Mouse (Mus musculus): ENCODE results near the gene Dctn1. TPM values are rescaled to one million over a fixed set of nuclear protein-coding genes. Genes with fewer than 3 reads are reported as not detected.

Dctn1 gene
- total RNA-seq (2021) = 100 to 1,000 TPM; 125 to 141 TPM
- polyA plus RNA-seq (2012; rRNA removed) = 84.2 and 89.1 TPM in 2 replicates
- long read RNA-seq, full-length matches to known transcripts = 48 of 260 reads
- long read RNA-seq, partial matches to known transcripts = 77 of 260 reads
- long read RNA-seq, other reads (novel, unspliced or antisense) = 135 of 260 reads

DNA sequence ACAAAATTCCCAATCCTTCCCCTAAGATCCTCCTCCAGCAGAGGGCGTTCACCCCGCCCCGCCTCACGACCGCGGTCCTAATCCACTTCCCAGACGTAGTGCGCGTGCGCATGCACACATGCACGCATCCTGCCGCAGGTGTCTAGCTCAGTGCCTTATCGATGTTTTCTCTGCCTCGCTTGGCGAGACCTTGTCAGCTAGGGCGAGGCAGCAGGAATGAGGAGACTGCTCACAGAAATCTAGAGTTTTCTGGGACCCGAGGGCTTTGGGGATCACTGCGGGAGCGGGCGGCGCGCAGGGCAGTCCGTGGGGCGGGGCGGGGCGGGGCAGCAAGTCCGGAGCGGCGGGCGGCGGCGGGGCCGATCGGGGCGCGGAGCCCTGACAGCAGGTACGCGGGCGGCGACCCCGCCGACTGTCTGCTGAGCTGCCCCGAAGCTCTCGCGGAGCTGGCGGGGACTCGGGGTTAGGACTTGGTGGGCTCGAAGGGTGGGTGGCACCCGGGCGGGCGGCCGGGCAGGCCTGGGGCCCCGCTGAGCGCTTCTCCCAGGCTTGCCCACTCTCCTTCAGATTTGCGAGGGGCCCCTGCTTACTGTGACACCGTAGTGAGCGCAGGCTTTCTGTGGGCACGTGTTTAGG lies at the start of gene Dctn1:
Dctn1 (plus strand) TSS at position 314 of the 636 bp plus-strand sequence.
- H3K36me3 ChIP-seq (ENCODE audit: control insufficient read depth, insufficient read depth, low read length) = no peaks in the 10 kb centered on the region; the same call in 1 of the 2 replicates
- intact Hi-C loops (cut with DNase I) = loop anchor here (2.0 to 5.0 kb wide), 3 partner anchors 41 to 112 kb away; partner anchors contain the start of genes Ino80b and Mogs
- TF ChIP-seq POLR2A (IDR thresholded peaks at IDR 0.05; ENCODE audit: insufficient read depth, low read depth, low read length) (no peak; the same call in 1 of the 2 replicates), EP300 (IDR thresholded peaks at IDR 0.05; ENCODE audit: insufficient read depth, low read depth, low read length) (peak; percentile 91), CTCF (IDR thresholded peaks at IDR 0.05) (peak; percentile 91)
- DNase-seq = peak; percentile 95
- H3K27ac ChIP-seq = peak within 1 kb of the TSS; percentile 97
- under 1% methylated on average over 55 of the region's 58 CpGs for WGBS
- H3K9ac ChIP-seq (ENCODE audit: low read depth, low read length) = peak within 1 kb of the TSS; percentile 66
- peaks cover 6% of the 10 kb centered on the region for H3K79me2 ChIP-seq (replicated peaks; ENCODE audit: control insufficient read depth, insufficient read depth, low read length)
- peaks cover 6% of the 10 kb centered on the region; the same call in 1 of the 2 replicates for H3K4me1 ChIP-seq (ENCODE audit: control insufficient read depth, insufficient read depth, low read length)
- H3K27me3 ChIP-seq (ENCODE audit: control insufficient read depth, insufficient read depth, low read length) = peaks cover 2% of the 10 kb centered on the region; the same call in 1 of the 2 replicates
- H3K4me3 ChIP-seq = peak within 1 kb of the TSS; percentile 95

DNA sequence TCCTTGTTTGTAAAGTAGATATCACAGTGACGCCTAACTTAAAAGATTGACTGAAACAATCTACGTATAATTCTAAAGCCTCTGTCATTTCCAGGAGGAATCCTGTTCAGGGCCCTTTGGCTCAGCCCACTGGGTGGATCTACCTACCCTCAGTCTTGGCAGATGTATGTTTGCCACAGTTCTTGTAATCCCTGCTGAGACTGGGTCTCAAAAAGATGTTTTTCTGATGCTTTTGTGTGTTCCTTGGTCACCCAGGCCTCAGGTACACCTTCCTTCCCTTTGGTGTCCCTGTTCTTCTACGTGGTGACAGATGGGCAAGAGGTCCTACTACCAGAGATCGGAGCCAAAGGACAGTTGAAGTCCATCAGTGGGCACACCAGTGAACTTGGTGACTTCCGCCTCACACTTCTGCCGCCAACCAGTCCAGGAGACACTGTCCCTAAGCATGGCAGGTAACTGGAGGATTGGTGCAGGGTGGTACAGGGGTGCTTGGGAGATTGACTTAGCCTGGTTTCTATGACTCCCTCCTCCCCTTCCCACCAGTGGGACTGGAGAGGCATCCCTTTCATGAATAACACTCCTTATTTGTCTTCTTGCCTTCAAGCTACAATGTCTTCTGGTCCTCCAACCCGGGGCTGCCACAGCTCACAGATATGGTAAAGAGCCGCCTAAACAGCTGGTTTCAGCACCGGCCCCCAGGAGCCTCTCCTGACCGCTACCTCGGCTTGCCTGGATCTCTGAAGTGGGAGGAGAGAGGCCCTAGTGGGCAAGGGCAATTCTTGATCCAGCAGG lies 49.2 kb upstream of the Dctn1 start:
- no peak for DNase-seq
- peaks cover 5% of the 10 kb centered on the region for H3K4me1 ChIP-seq (ENCODE audit: control insufficient read depth, insufficient read depth, low read length)
- WGBS = 76% methylated on average over 11 of the region's 11 CpGs
- no peak overlapping the region for H3K9ac ChIP-seq (ENCODE audit: low read depth, low read length)
- H3K36me3 ChIP-seq (ENCODE audit: control insufficient read depth, insufficient read depth, low read length) = no peaks in the 10 kb centered on the region
- H3K27me3 ChIP-seq (ENCODE audit: control insufficient read depth, insufficient read depth, low read length) = no peaks in the 10 kb centered on the region
- intact Hi-C loops (cut with DNase I) = loop anchor here (2.0 kb wide), 1 partner anchor 42 kb away; no protein-coding TSS in a partner anchor
- no peak overlapping the region for H3K27ac ChIP-seq
- peak overlapping the region; percentile 90 for H3K4me3 ChIP-seq
- H3K79me2 ChIP-seq (replicated peaks; ENCODE audit: control insufficient read depth, insufficient read depth, low read length) = no peaks in the 10 kb centered on the region
- TF ChIP-seq EP300 (IDR thresholded peaks at IDR 0.05; ENCODE audit: insufficient read depth, low read depth, low read length) (no peak), CTCF (IDR thresholded peaks at IDR 0.05) (no peak), POLR2A (IDR thresholded peaks at IDR 0.05; ENCODE audit: insufficient read depth, low read depth, low read length) (no peak)

DNA sequence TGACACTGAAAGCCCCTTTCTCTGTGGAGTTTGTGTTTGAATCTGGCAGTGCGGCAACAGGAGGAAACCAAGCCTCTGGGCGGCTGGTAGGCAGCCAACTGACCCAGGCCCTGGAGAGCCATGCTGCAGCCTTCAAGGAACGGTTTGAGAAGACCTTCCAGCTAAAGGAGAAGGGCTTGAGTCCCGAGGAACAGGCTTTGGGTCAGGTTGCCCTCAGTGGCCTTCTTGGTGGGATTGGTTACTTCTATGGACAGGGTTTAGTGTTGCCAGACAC lies 48.6 kb upstream of the Dctn1 start:
- Histone ChIP-seq H3K27ac (no peak overlapping the region), H3K4me3 (no peak overlapping the region)
- no peak for DNase-seq

DNA sequence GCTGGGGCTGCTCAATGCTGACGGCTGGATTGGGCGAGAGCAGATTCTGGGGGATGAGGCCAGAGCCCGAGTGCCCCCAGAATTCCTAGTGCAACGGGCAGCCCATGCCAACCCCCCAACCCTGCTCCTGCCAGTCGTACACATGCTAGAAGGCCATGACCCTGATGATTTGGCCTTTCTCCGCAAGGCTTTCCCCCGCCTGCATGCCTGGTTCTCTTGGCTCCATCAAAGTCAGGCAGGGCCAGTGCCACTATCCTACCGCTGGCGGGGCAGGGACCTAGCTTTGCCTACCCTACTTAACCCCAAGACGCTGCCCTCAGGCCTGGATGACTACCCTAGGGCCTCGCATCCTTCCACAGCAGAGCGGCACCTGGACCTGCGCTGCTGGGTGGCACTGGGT lies 48.1 kb upstream of the Dctn1 start:
- Histone ChIP-seq H3K27me3 (ENCODE audit: control insufficient read depth, insufficient read depth, low read length) (no peaks in the 10 kb centered on the region), H3K36me3 (ENCODE audit: control insufficient read depth, insufficient read depth, low read length) (no peaks in the 10 kb centered on the region), H3K4me1 (ENCODE audit: control insufficient read depth, insufficient read depth, low read length) (peaks cover 5% of the 10 kb centered on the region), H3K79me2 (replicated peaks; ENCODE audit: control insufficient read depth, insufficient read depth, low read length) (no peaks in the 10 kb centered on the region), H3K4me3 (no peak overlapping the region), H3K9ac (ENCODE audit: low read depth, low read length) (no peak overlapping the region), H3K27ac (no peak overlapping the region)
- TF ChIP-seq CTCF (IDR thresholded peaks at IDR 0.05) (no peak), EP300 (IDR thresholded peaks at IDR 0.05; ENCODE audit: insufficient read depth, low read depth, low read length) (no peak), POLR2A (IDR thresholded peaks at IDR 0.05; ENCODE audit: insufficient read depth, low read depth, low read length) (no peak)
- WGBS = 92% methylated on average over 13 of the region's 13 CpGs
- intact Hi-C loops (cut with DNase I) = loop anchor here (2.0 kb wide), 1 partner anchor 41 kb away; no protein-coding TSS in a partner anchor
- DNase-seq = no peak

More for the DNA sequence above, 48.6 kb upstream of the Dctn1 start:
- 86% methylated on average over 4 of the region's 4 CpGs for WGBS
- intact Hi-C loops (cut with DNase I) = loop anchor here (2.0 kb wide), 1 partner anchor 42 kb away; no protein-coding TSS in a partner anchor
- H3K9ac ChIP-seq (ENCODE audit: low read depth, low read length) = no peak overlapping the region
- H3K4me1 ChIP-seq (ENCODE audit: control insufficient read depth, insufficient read depth, low read length) = peaks cover 5% of the 10 kb centered on the region
- H3K27me3 ChIP-seq (ENCODE audit: control insufficient read depth, insufficient read depth, low read length) = no peaks in the 10 kb centered on the region
- TF ChIP-seq POLR2A (IDR thresholded peaks at IDR 0.05; ENCODE audit: insufficient read depth, low read depth, low read length) = no peak
- no peak for TF ChIP-seq CTCF (IDR thresholded peaks at IDR 0.05)
- TF ChIP-seq EP300 (IDR thresholded peaks at IDR 0.05; ENCODE audit: insufficient read depth, low read depth, low read length) = no peak
- no peaks in the 10 kb centered on the region for H3K36me3 ChIP-seq (ENCODE audit: control insufficient read depth, insufficient read depth, low read length)
- no peaks in the 10 kb centered on the region for H3K79me2 ChIP-seq (replicated peaks; ENCODE audit: control insufficient read depth, insufficient read depth, low read length)

DNA sequence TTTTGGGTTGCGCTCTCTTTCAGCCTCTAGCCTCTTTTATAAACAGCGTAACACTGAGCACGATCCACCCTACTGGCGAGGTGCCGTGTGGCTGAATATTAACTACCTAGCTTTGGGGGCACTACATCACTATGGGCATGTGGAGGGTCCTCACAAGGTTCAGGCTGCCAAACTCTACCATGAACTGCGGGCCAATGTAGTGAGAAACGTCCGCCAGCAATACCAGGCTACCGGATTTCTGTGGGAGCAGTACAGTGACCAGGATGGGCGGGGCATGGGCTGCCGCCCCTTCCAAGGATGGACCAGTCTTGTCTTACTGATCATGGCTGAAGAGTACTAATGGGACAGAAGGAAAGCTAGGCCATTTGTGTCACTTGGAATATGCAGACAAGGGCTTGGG lies 47.4 kb upstream of the Dctn1 start:
- no peak overlapping the region for H3K4me3 ChIP-seq
- no peaks in the 10 kb centered on the region for H3K36me3 ChIP-seq (ENCODE audit: control insufficient read depth, insufficient read depth, low read length)
- TF ChIP-seq CTCF (IDR thresholded peaks at IDR 0.05) = no peak
- TF ChIP-seq POLR2A (IDR thresholded peaks at IDR 0.05; ENCODE audit: insufficient read depth, low read depth, low read length) = 0 out of 2 replicates have a peak, but pooled peaks have one; percentile 15
- H3K79me2 ChIP-seq (replicated peaks; ENCODE audit: control insufficient read depth, insufficient read depth, low read length) = no peaks in the 10 kb centered on the region
- intact Hi-C loops (cut with DNase I) = no loop called here
- no peak overlapping the region for H3K9ac ChIP-seq (ENCODE audit: low read depth, low read length)
- H3K4me1 ChIP-seq (ENCODE audit: control insufficient read depth, insufficient read depth, low read length) = peaks cover 5% of the 10 kb centered on the region
- no peak for DNase-seq
- no peaks in the 10 kb centered on the region for H3K27me3 ChIP-seq (ENCODE audit: control insufficient read depth, insufficient read depth, low read length)
- WGBS = 87% methylated on average over 11 of the region's 11 CpGs
- no peak overlapping the region for H3K27ac ChIP-seq

Measured in heart, adult 2 months (tissue).